Mouse (Mus musculus): ENCODE measurements around the gene Edc4. TPM values are rescaled to one million over a fixed set of nuclear protein-coding genes. Genes with fewer than 3 reads are reported as not detected.

Gene Edc4
- 44.5 and 46.1 TPM in 2 replicates for total RNA-seq (2012; rRNA removed)
- polyA plus RNA-seq (2012; ENCODE audit: insufficient read depth in 1 of 2, insufficient read length in 2 of 2, low read depth in 1 of 2, low replicate concordance in 2 of 2, missing spikeins in 1 of 2), result 10 to 100 TPM in 1 of 2 experiments, not detected in 1; 72.1 TPM

GRCm38 (mm10) chr8:105880754-105881520 is at the start of gene Edc4:
Edc4 (plus strand) TSS chr8:105880881.
- Histone ChIP-seq H3K27me3 (ENCODE audit: control insufficient read depth in 1 of 2, insufficient read depth in 2 of 2, low read length in 2 of 2) (no peaks in the 10 kb centered on the region), H3K79me2 (ENCODE audit: control insufficient read depth, insufficient read depth, low read length, poor library complexity) (peaks cover 25% of the 10 kb centered on the region), H3K4me1 (ENCODE audit: control insufficient read depth in 1 of 2, insufficient read depth in 2 of 2, low read length in 2 of 2) (peaks cover 0 to 4% of the 10 kb centered on the region in 2 experiments; a peak in 1 of 4 replicates), H3K36me3 (ENCODE audit: control insufficient read depth in 1 of 2, insufficient read depth in 2 of 2, low read length in 2 of 2) (peaks cover 5 to 10% of the 10 kb centered on the region in 2 experiments), H3K27ac (ENCODE audit: control insufficient read depth, low read depth, low read length) (peak within 1 kb of the TSS; percentile 70), H3K9ac (ENCODE audit: control insufficient read depth, low read depth, low read length, poor library complexity, severe bottlenecking) (peak within 1 kb of the TSS; percentile 90), H3K4me3 (ENCODE audit: control insufficient read depth in 1 of 2, insufficient read depth in 1 of 2, low read depth in 2 of 2, low read length in 2 of 2) (peak within 1 kb of the TSS; percentile 86 to 98), H3K9me3 (replicated peaks; ENCODE audit: insufficient read depth, low read length) (no peaks in the 10 kb centered on the region)
- DNase-seq (ENCODE audit: low read depth, low spot score), result peak; percentile 94
- TF ChIP-seq NELFE (IDR thresholded peaks at IDR 0.05; ENCODE audit: low read depth, low read length) (peak; percentile 98), GABPA (IDR thresholded peaks at IDR 0.05; ENCODE audit: low read depth, low read length) (no peak), USF1 (IDR thresholded peaks at IDR 0.05; ENCODE audit: low read depth, low read length) (peak; percentile 38; the same call in 1 of the 2 replicates), ZKSCAN1 (IDR thresholded peaks at IDR 0.05; ENCODE audit: low read depth, low read length) (no peak; the same call in 1 of the 2 replicates), KAT2A (conservative IDR thresholded peaks at IDR 0.05; ENCODE audit: low read depth, low read length) (no peak; the same call in 1 of the 2 replicates), USF2 (IDR thresholded peaks at IDR 0.05; ENCODE audit: borderline replicate concordance in 1 of 2, insufficient read depth in 1 of 2, low read depth in 1 of 2, low read length in 2 of 2) (no peak), MYC (IDR thresholded peaks at IDR 0.05; ENCODE audit: low read depth, low read length) (peak; percentile 71; the same call in 1 of the 2 replicates), CHD2 (IDR thresholded peaks at IDR 0.05; ENCODE audit: low read length) (no peak; the same call in 1 of the 2 replicates), MAX (IDR thresholded peaks at IDR 0.05; ENCODE audit: low read length) (peak; percentile 45; the same call in 1 of the 2 replicates), NRF1 (IDR thresholded peaks at IDR 0.05; ENCODE audit: insufficient read depth, low read depth, low read length, poor library complexity, severe bottlenecking) (peak; percentile 36; the same call in 1 of the 2 replicates), BHLHE40 (IDR thresholded peaks at IDR 0.05; ENCODE audit: borderline replicate concordance, low read depth, low read length) (no peak), POLR2A (IDR thresholded peaks at IDR 0.05; ENCODE audit: control insufficient read depth in 1 of 2, insufficient read depth in 1 of 2, low read depth in 1 of 2, low read length in 2 of 2, poor library complexity in 1 of 2) (peak; percentile 96 to 97), POLR2AphosphoS2 (IDR thresholded peaks at IDR 0.05; ENCODE audit: low read length) (peak; percentile 97), TBP (IDR thresholded peaks at IDR 0.05; ENCODE audit: low read depth, low read length) (peak; percentile 87), RAD21 (IDR thresholded peaks at IDR 0.05; ENCODE audit: low read depth, low read length) (no peak), UBTF (IDR thresholded peaks at IDR 0.05; ENCODE audit: borderline replicate concordance, insufficient read depth, low read depth, low read length) (no peak), ETS1 (IDR thresholded peaks at IDR 0.05; ENCODE audit: low read depth, low read length) (peak; percentile 51; the same call in 1 of the 2 replicates), RCOR1 (IDR thresholded peaks at IDR 0.05; ENCODE audit: low read depth, low read length) (no peak), E2F4 (IDR thresholded peaks at IDR 0.05; ENCODE audit: borderline replicate concordance, low read depth, low read length) (peak; percentile 60; the same call in 1 of the 2 replicates), SIN3A (IDR thresholded peaks at IDR 0.05; ENCODE audit: low read length) (peak; percentile 95), ELF1 (IDR thresholded peaks at IDR 0.05; ENCODE audit: low read depth, low read length) (peak; percentile 87), ZNF384 (IDR thresholded peaks at IDR 0.05; ENCODE audit: low read depth, low read length) (no peak), SMC3 (IDR thresholded peaks at IDR 0.05; ENCODE audit: low read depth, low read length) (peak; percentile 26; the same call in 1 of the 2 replicates), HCFC1 (IDR thresholded peaks at IDR 0.05; ENCODE audit: low read depth, low read length) (peak; percentile 95), CHD1 (IDR thresholded peaks at IDR 0.05; ENCODE audit: low read depth, low read length) (no peak), EP300 (IDR thresholded peaks at IDR 0.05; ENCODE audit: low read depth in 1 of 2, low read length in 2 of 2) (peak in 1 of 2 experiments; percentile 68; a peak in 2 of 4 replicates), TCF12 (IDR thresholded peaks at IDR 0.05; ENCODE audit: low read depth, low read length) (peak; percentile 86), MXI1 (IDR thresholded peaks at IDR 0.05; ENCODE audit: low read depth, low read length) (peak; percentile 89), ZMIZ1 (IDR thresholded peaks at IDR 0.05; ENCODE audit: low read depth, low read length) (peak; percentile 77), MEF2A (IDR thresholded peaks at IDR 0.05; ENCODE audit: extremely low read depth, insufficient replicate concordance, low read depth, low read length, poor library complexity, severe bottlenecking) (no peak), MAFK (IDR thresholded peaks at IDR 0.05; ENCODE audit: borderline replicate concordance, low read depth, low read length) (no peak), TAL1 (IDR thresholded peaks at IDR 0.05; ENCODE audit: low read length) (no peak), POLR2AphosphoS5 (IDR thresholded peaks at IDR 0.05; ENCODE audit: borderline replicate concordance, low read depth, low read length) (no peak), JUND (IDR thresholded peaks at IDR 0.05; ENCODE audit: low read depth, low read length) (no peak)
